Mouse (Mus musculus): ENCODE measurements around the gene Aqp2.

The Aqp2 gene

DNA sequence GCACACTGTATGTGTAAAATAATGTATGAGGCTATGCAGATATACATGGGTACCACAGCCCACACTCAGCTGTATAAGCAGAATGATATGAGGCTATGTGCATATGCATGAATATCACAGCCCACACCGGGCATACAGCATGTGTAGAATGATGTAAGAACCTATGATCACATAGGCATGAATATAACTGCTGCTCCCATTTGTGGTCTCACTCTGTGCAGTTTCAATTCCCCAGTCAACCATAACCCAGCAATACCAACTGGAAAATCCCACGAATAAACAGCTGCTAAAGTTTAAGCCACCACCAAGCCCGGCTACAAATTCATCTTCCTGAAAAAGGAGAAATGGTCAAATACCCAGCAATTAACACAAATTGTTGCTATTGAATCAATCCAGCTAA, 39.7 kb downstream of the Aqp2 start:
- DNase-seq (ENCODE audit: low spot score in 2 of 2), result no peak

DNA sequence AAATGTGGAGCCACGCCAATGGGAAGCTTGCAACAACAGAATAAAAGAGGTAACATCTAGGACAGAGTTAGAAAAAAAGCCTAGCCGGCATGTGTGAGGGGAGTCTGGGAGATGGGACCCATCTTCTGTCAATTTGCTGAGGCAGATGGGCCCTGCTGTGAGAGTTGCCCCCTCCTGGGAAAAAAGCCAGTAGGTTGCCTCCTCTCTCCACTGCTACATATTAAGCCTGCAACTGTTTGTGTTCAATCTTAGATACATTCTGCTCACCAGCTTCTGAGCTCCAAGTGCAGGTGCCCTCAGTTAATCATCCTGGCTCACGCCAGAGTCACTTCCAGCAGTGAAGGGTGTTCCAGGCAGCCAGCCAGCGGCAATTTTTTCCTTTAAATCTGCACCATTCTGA, 41.0 kb downstream of the Aqp2 start:
- DNase-seq (ENCODE audit: low spot score in 2 of 2), result no peak

DNA sequence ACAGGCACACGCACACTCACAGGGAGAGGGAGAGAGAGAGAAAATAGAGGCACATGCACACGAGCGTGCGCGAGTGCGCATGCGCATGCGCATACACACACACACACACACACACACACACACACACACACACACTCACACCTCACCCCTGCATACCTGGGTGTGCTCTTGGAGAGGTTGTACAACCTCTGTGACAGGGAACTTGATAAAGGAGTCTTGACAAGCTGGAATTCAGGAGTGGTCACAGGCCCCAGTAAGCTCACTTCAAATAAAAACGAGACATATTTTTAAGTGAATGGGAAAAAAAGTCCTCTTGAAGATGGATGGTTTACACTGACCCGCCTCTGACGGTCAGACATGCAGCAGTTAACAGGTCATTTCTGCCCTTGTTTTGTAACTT, 43.2 kb downstream of the Aqp2 start:
- DNase-seq (ENCODE audit: low spot score in 2 of 2), result no peak

DNA sequence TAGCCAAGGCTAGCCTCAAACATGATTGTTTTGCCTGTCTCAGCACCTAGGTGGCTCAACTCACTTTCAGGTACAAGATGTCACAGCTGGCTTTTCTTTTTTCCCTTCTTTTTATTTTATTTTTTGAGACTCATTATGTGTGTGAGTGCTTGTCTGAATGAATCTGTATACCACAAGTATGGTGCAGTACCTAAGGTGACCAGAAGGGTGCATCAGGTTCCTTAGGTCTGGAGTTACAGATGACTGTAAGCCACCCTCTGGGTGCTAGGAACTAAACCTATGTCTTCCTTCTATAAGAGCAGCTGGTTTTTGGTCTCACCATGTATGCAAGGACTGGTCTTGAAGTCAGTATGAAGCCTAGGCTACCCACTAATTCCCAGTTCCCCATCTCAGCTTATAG, 52.8 kb downstream of the Aqp2 start:
- no peak for DNase-seq (ENCODE audit: low spot score in 2 of 2)

All from spleen, postnatal 4 days (tissue).